11 mouse cellular contexts compared by ENCODE assay signal in genomic region chr5:37821111-37821601, GRCm38 (mm10). TPM values are rescaled to one million over a fixed set of nuclear protein-coding genes. Genes with fewer than 3 reads are reported as not detected.
DNase-seq lines count a peak whose midpoint lies in the region; ATAC-seq lines count a peak whose summit lies in the region.
"Had no signal": no experiment of that assay in that cellular context is flagged by ENCODE, and none has a peak within 500 bp of the region (broad histone marks: within the 10 kb centered on the region; RNA-seq: fewer than 3 reads in every experiment).

No protein-coding gene starts in this region.

- H3K4me2 ChIP-seq in heart, embryonic 12.5 days = peak overlapping the region; percentile 92
- peak overlapping the region; percentile 72 for H3K4me2 ChIP-seq in midbrain, embryonic 13.5 days (replicated peaks)
- no peak overlapping the region for H3K4me2 ChIP-seq in kidney, embryonic 16.5 days (replicated peaks; ENCODE audit: low read depth, low read length)

- ATAC-seq in heart, embryonic 12.5 days (ENCODE audit: insufficient number of reproducible peaks, low FRiP score) = no peak
- no peak for ATAC-seq in midbrain, embryonic 13.5 days
- no peak for ATAC-seq in kidney, embryonic 16.5 days (ENCODE audit: low FRiP score, low TSS enrichment)
- ATAC-seq: activated CD4-positive, CD25-positive, alpha-beta regulatory T cell, adult 4 months had no signal

- H3K4me3 ChIP-seq in heart, embryonic 12.5 days = peak overlapping the region; percentile 60
- H3K4me3 ChIP-seq in hindbrain, embryonic 10.5 days = peak overlapping the region; percentile 71
- peak overlapping the region; percentile 44 for H3K4me3 ChIP-seq in midbrain, embryonic 13.5 days (replicated peaks)
- H3K4me3 ChIP-seq in kidney, embryonic 16.5 days (ENCODE audit: low read length) = no peak overlapping the region

- H3K27ac ChIP-seq in heart, embryonic 12.5 days (ENCODE audit: poor library complexity, severe bottlenecking) = no peak overlapping the region
- H3K27ac ChIP-seq in hindbrain, embryonic 10.5 days = peak overlapping the region; percentile 73
- H3K27ac ChIP-seq in midbrain, embryonic 13.5 days = no peak overlapping the region
- no peak overlapping the region for H3K27ac ChIP-seq in kidney, embryonic 16.5 days (ENCODE audit: low read length)

- peak overlapping the region; percentile 51 for H3K9ac ChIP-seq in heart, embryonic 12.5 days
- H3K9ac ChIP-seq in midbrain, embryonic 13.5 days (replicated peaks) = no peak overlapping the region
- no peak overlapping the region for H3K9ac ChIP-seq in kidney, embryonic 16.5 days (replicated peaks; ENCODE audit: low read length)

- H3K27me3 ChIP-seq in heart, embryonic 12.5 days (replicated peaks) = peaks cover 92% of the 10 kb centered on the region
- peaks cover 100% of the 10 kb centered on the region for H3K27me3 ChIP-seq in hindbrain, embryonic 10.5 days (ENCODE audit: insufficient read depth, poor library complexity, severe bottlenecking)
- H3K27me3 ChIP-seq in midbrain, embryonic 13.5 days = peaks cover 98% of the 10 kb centered on the region
- H3K27me3 ChIP-seq in kidney, embryonic 16.5 days (ENCODE audit: insufficient read depth, low read length) = peaks cover 99% of the 10 kb centered on the region

- no peak for DNase-seq in heart, adult 18-20 months
- DNase-seq in embryo, embryonic 10 days (ENCODE audit: low spot score) = peak; percentile 50
- DNase-seq in hindbrain, embryonic 10.5 days (ENCODE audit: low spot score) = peak; percentile 66
- no peak for DNase-seq in ovary, adult 18-20 months (ENCODE audit: low spot score)
- no peak for DNase-seq in urinary bladder, postnatal 25 days (ENCODE audit: low spot score)
- DNase-seq: lung, postnatal 14 days; thymus, postnatal 25 days had no signal

- WGBS in heart, embryonic 12.5 days = 12% methylated on average over 27 of the region's 27 CpGs
- WGBS in hindbrain, embryonic 10.5 days = 1% methylated on average over 27 of the region's 27 CpGs
- under 1% methylated on average over 23 of the region's 27 CpGs for WGBS in midbrain, embryonic 13.5 days
- 3% methylated on average over 27 of the region's 27 CpGs for WGBS in kidney, embryonic 16.5 days

- no peaks in the 10 kb centered on the region for H3K36me3 ChIP-seq in heart, embryonic 12.5 days
- H3K36me3 ChIP-seq in hindbrain, embryonic 10.5 days = peaks cover 8% of the 10 kb centered on the region
- no peaks in the 10 kb centered on the region for H3K36me3 ChIP-seq in midbrain, embryonic 13.5 days
- H3K36me3 ChIP-seq in kidney, embryonic 16.5 days (ENCODE audit: insufficient read depth, low read length) = no peaks in the 10 kb centered on the region

- peaks cover 34% of the 10 kb centered on the region for H3K4me1 ChIP-seq in heart, embryonic 12.5 days (replicated peaks)
- peaks cover 82% of the 10 kb centered on the region for H3K4me1 ChIP-seq in hindbrain, embryonic 10.5 days (replicated peaks)
- peaks cover 40% of the 10 kb centered on the region for H3K4me1 ChIP-seq in midbrain, embryonic 13.5 days (replicated peaks)
- peaks cover 20% of the 10 kb centered on the region for H3K4me1 ChIP-seq in kidney, embryonic 16.5 days (ENCODE audit: insufficient read depth, low read length)

- no peaks in the 10 kb centered on the region for H3K9me3 ChIP-seq in heart, embryonic 12.5 days (replicated peaks)
- no peaks in the 10 kb centered on the region for H3K9me3 ChIP-seq in hindbrain, embryonic 10.5 days
- no peaks in the 10 kb centered on the region for H3K9me3 ChIP-seq in midbrain, embryonic 13.5 days
- H3K9me3 ChIP-seq in kidney, embryonic 16.5 days (ENCODE audit: low read length) = no peaks in the 10 kb centered on the region

RNA-seq across cellular contexts. Expression of gene Msx1, which starts 3.2 kb away (rescaled TPM):
- 20.4 and 20.6 TPM in 2 replicates for polyA plus RNA-seq in heart, embryonic 12.5 days (2016; fragmentation: Nextera tagmentation; extraction: Ambion mirVana)
- 1 to 10 TPM; 2.0 to 2.6 TPM for total RNA-seq in heart, adult 18-20 months (2021)
- polyA plus RNA-seq in hindbrain, embryonic 10.5 days (2016; fragmentation: Nextera tagmentation; extraction: Ambion mirVana) = 188 and 212 TPM in 2 replicates
- polyA plus RNA-seq in midbrain, embryonic 13.5 days (2015; fragmentation: Nextera tagmentation; extraction: Ambion mirVana) = 16.2 and 23.2 TPM in 2 replicates
- polyA plus RNA-seq in kidney, embryonic 16.5 days (2015; fragmentation: Nextera tagmentation; extraction: Ambion mirVana) = 1.9 and 3.9 TPM in 2 replicates

Comparison
In these comparisons a context has a peak if more than half of its experiments do, and no peak if none do; other contexts are left out.
1. DNase-seq: peak in embryo, embryonic 10 days (single experiment) and hindbrain, embryonic 10.5 days (single experiment); none in heart, adult 18-20 months (0 of 2), ovary, adult 18-20 months (single experiment) and urinary bladder, postnatal 25 days (single experiment).